Mouse (Mus musculus) lung, embryonic 14.5 days (tissue): ENCODE results near the gene 4930451I11Rik. TPM values are rescaled to one million over a fixed set of nuclear protein-coding genes. Genes with fewer than 3 reads are reported as not detected.

Experiments
- ATAC-seq: fragments of 200-750 bp; cut with Nextera tagmentation; 2 replicates; pipeline ENCODE4 v1.8.0; 2017; ENCODE audit warnings: mild to moderate bottlenecking, moderate TSS enrichment, moderate library complexity; ENCODE audit not compliant: insufficient read depth
- DNase-seq: peaks from one replicate; pipeline ENCODE4 v3.0.0-alpha.2; 2015
- H3K27ac ChIP-seq: fragments of 300-500 bp; sonication (generic); 2 replicates; pipeline ENCODE4 v1.5.1; 2014; ENCODE audit warnings: low read depth, mild to moderate bottlenecking, moderate library complexity
- H3K27me3 ChIP-seq: fragments of 300-500 bp; sonication (generic); 2 replicates; pipeline ENCODE4 v1.6.1; 2014; ENCODE audit warnings: low read length, control low read depth; ENCODE audit not compliant: insufficient read depth
- H3K36me3 ChIP-seq: fragments of 300-500 bp; sonication (generic); 2 replicates; pipeline ENCODE4 v1.6.1; 2014; ENCODE audit warnings: control low read depth; ENCODE audit not compliant: insufficient read depth
- H3K4me1 ChIP-seq: fragments of 300-500 bp; sonication (generic); 2 replicates; pipeline ENCODE4 v1.6.1; 2014; ENCODE audit warnings: antibody characterized with exemption, control low read depth; ENCODE audit not compliant: insufficient read depth
- H3K4me2 ChIP-seq: fragments of 300-500 bp; sonication (generic); 2 replicates; pipeline ENCODE4 v1.6.1; 2014; ENCODE audit warnings: mild to moderate bottlenecking
- H3K4me3 ChIP-seq: fragments of 300-500 bp; sonication (generic); 2 replicates; pipeline ENCODE4 v1.5.1; 2014; ENCODE audit warnings: low read depth, low read length
- H3K9ac ChIP-seq: fragments of 300-500 bp; sonication (generic); 2 replicates; pipeline ENCODE4 v1.6.1; 2014
- H3K9me3 ChIP-seq: fragments of 300-500 bp; sonication (generic); 2 replicates; pipeline ENCODE4 v1.6.1; 2016; ENCODE audit warnings: low read depth, low read length, control low read depth
- CTCF ChIP-seq: IDR thresholded peaks from 2 replicates; pipeline ENCODE4 v1.5.1; 2016; ENCODE audit warnings: antibody characterized with exemption, low read depth
- WGBS: fragments of 180-500 bp; shearing (Covaris S2); extraction: QIAGEN DNeasy Blood & Tissue Kit; methylation state at CpG from one replicate; pipeline ENCODE4 v1.1.7; 2014; 5-methylcytosine and 5-hydroxymethylcytosine counted together
- polyA plus RNA-seq: library from polyadenylated mRNA; unstranded; fragments of >200 nt; fragmentation: Nextera tagmentation; extraction: Ambion mirVana; gene quantifications from 2 replicates; pipeline ENCODE4 v1.2.1, GENCODE M21; 2014

The 4930451I11Rik gene
- polyA plus RNA-seq, 1 experiment from 2014 or later = not detected

DNA sequence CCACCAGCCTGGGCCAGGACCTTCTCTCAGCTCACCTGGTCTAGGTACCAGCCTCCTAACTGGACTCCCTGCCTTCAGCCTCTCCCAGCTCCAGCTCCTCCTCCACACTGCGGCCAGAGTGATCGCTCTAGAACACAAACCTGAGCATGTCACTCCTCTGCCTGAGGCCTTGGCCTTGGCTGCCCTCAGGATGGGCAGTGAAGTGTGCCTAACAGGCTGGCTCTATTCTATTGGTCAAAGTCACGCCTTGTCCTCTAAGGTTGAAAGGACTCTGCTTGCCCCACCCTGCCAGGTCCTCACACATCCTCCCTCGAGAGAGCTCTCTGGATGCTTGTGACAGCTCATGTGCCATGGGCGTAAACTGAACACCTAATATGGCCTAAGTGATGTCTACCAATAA is 22.0 kb upstream of the 4930451I11Rik start:
- Histone ChIP-seq H3K4me2 (no peak overlapping the region), H3K9me3 (no peaks in the 10 kb centered on the region), H3K9ac (no peak overlapping the region), H3K36me3 (peaks cover 68% of the 10 kb centered on the region), H3K4me1 (no peaks in the 10 kb centered on the region), H3K4me3 (no peak overlapping the region), H3K27me3 (peaks cover 15% of the 10 kb centered on the region), H3K27ac (no peak overlapping the region)
- ATAC-seq (no peak), DNase-seq (no peak)
- no peak for TF ChIP-seq CTCF
- WGBS = 88% methylated on average over 5 of the region's 5 CpGs

DNA sequence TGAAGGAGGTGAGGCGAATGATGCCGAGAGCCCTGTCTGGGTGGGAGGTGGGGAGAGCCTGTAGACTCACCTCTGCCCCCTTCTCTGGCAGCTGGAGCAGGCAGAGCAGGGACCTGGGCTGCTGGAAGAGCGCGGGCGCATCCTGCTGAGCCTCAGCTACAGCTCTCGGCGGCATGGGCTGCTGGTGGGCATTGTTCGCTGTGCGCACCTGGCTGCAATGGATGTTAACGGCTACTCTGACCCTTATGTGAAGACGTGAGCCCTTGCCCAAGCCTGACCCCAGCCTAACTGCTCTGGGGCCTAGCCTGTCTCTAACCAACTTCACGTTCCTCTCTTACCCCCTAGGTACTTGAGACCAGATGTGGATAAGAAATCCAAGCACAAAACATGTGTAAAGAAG is 19.8 kb upstream of the 4930451I11Rik start:
- H3K27me3 ChIP-seq = peaks cover 32% of the 10 kb centered on the region
- 36% methylated on average over 12 of the region's 12 CpGs for WGBS
- peaks cover 46% of the 10 kb centered on the region for H3K36me3 ChIP-seq
- no peak overlapping the region for H3K9ac ChIP-seq
- no peak overlapping the region for H3K4me2 ChIP-seq
- no peak overlapping the region for H3K27ac ChIP-seq
- no peak overlapping the region for H3K4me3 ChIP-seq
- ATAC-seq (no peak), DNase-seq (no peak)
- H3K9me3 ChIP-seq = no peaks in the 10 kb centered on the region
- H3K4me1 ChIP-seq = no peaks in the 10 kb centered on the region
- TF ChIP-seq CTCF = no peak

- H3K9ac ChIP-seq = no peak overlapping the region
- DNase-seq = no peak
- H3K27me3 ChIP-seq = peaks cover 32% of the 10 kb centered on the region
- no peak for TF ChIP-seq CTCF
- H3K9me3 ChIP-seq = no peaks in the 10 kb centered on the region
- H3K4me2 ChIP-seq = no peak overlapping the region
- H3K4me1 ChIP-seq = no peaks in the 10 kb centered on the region
- no peak for ATAC-seq
- no peak overlapping the region for H3K27ac ChIP-seq
- no peak overlapping the region for H3K4me3 ChIP-seq
- 71% methylated on average over 6 of the region's 6 CpGs for WGBS
- H3K36me3 ChIP-seq = peaks cover 36% of the 10 kb centered on the region
Observed at GRCm38 (mm10) chr7:126850161-126850560, 18.7 kb upstream of the 4930451I11Rik start.

GRCm38 (mm10) chr7:126848794-126849193 is 17.4 kb upstream of the 4930451I11Rik start:
- ATAC-seq (no peak), DNase-seq (no peak)
- TF ChIP-seq CTCF = no peak
- H3K4me2 ChIP-seq = peak overlapping the region; percentile 96; the same call in 1 of the 2 replicates
- H3K27me3 ChIP-seq = peaks cover 32% of the 10 kb centered on the region
- H3K4me3 ChIP-seq = 0 out of 2 replicates have a peak overlapping the region, but pooled peaks have one; percentile 52
- peaks cover 23% of the 10 kb centered on the region for H3K36me3 ChIP-seq
- no peaks in the 10 kb centered on the region for H3K4me1 ChIP-seq
- 17% methylated on average over 10 of the region's 10 CpGs for WGBS
- no peak overlapping the region for H3K27ac ChIP-seq
- H3K9me3 ChIP-seq = no peaks in the 10 kb centered on the region
- H3K9ac ChIP-seq = no peak overlapping the region

- WGBS = 2% methylated on average over 72 of the region's 74 CpGs
Observed at GRCm38 (mm10) chr7:126847421-126848398, 16.3 kb upstream of the 4930451I11Rik start.

DNA sequence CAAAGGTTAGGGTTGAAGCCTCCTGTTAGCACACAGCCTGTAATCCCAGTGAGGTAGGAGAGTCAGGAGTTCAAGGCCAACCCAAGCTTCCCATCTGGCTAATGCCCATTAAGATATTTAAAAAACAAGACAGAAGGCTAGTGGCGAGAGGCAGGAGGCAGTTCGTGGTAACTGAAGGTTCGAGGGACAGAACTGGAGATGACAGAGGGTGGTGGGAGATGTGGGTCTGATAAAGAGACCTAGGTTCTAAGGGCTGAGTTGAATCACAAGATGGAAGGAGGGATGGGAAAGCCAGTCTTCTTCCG is 15.6 kb upstream of the 4930451I11Rik start, which contains the start of gene Doc2a:
TSS of gene Doc2a (plus strand) at position 301 of the 305 bp plus-strand sequence.
- peaks cover 32% of the 10 kb centered on the region for H3K27me3 ChIP-seq

More at GRCm38 (mm10) chr7:126847421-126848398, 16.3 kb upstream of the 4930451I11Rik start:
- peaks cover 32% of the 10 kb centered on the region for H3K27me3 ChIP-seq
- H3K27ac ChIP-seq = no peak overlapping the region
- H3K4me3 ChIP-seq = peak overlapping the region; percentile 52
- peak; percentile 50 for DNase-seq
- peak overlapping the region; percentile 96 for H3K4me2 ChIP-seq
- H3K9me3 ChIP-seq = no peaks in the 10 kb centered on the region
- no peaks in the 10 kb centered on the region for H3K4me1 ChIP-seq
- peak; percentile 44 for ATAC-seq
- H3K36me3 ChIP-seq = peaks cover 12% of the 10 kb centered on the region
- TF ChIP-seq CTCF = no peak
- peak overlapping the region; percentile 57 for H3K9ac ChIP-seq

GRCm38 (mm10) chr7:126845516-126845915 is 14.1 kb upstream of the 4930451I11Rik start:
- Histone ChIP-seq H3K27ac (no peak overlapping the region), H3K4me2 (no peak overlapping the region), H3K27me3 (peaks cover 32% of the 10 kb centered on the region), H3K4me3 (no peak overlapping the region), H3K9me3 (no peaks in the 10 kb centered on the region), H3K36me3 (no peaks in the 10 kb centered on the region), H3K4me1 (no peaks in the 10 kb centered on the region), H3K9ac (no peak overlapping the region)
- 90% methylated on average over 2 of the region's 2 CpGs for WGBS
- ATAC-seq = no peak
- DNase-seq = no peak
- no peak for TF ChIP-seq CTCF

More for the DNA sequence above, 15.6 kb upstream of the 4930451I11Rik start, which contains the start of gene Doc2a:
- Histone ChIP-seq H3K9ac (peak within 1 kb of the TSS; percentile 57), H3K4me3 (peak within 1 kb of the TSS; percentile 52), H3K27ac (no peak within 1 kb of the TSS), H3K9me3 (no peaks in the 10 kb centered on the region), H3K4me1 (no peaks in the 10 kb centered on the region), H3K36me3 (peaks cover 5% of the 10 kb centered on the region), H3K4me2 (peak within 1 kb of the TSS; percentile 96)
- ATAC-seq (peak; percentile 9; the same call in 1 of the 2 replicates), DNase-seq (no peak)
- WGBS = 15% methylated on average over 4 of the region's 4 CpGs
- TF ChIP-seq CTCF = no peak
